Mouse (Mus musculus): ENCODE results near the gene Abhd17c.

Abhd17c gene

GRCm38 (mm10) chr7:84059799-84060198 lies 91.9 kb downstream of the Abhd17c start:
- no peak for DNase-seq

Data from lung, postnatal 36 days (tissue).